In the genomic region with DNA sequence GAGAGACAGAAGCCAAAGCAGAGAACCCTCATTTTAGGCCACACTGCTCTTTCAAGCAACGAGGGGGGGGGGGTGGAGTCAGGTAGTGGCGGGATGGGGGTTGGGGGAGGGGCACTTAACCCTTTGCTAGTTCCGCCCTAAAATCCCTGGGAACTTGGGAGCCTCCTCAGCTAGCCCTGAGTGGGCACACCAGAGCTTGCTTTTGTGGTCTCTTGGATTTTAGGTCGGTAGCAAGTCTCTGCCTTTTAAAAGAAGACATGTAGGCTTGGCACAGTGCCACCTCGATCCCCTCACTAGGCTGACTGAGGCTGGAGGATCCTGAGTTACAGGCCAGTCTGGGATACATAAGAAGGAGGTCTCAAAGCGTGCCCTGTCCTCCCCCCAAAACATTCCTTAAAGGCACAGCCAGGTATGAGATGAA, we compare ENCODE assay signal across 8 mouse cellular contexts. TPM values are rescaled to one million over a fixed set of nuclear protein-coding genes. Genes with fewer than 3 reads are reported as not detected.
DNase-seq lines count a peak whose midpoint lies in the region; ATAC-seq lines count a peak whose summit lies in the region.

No protein-coding gene starts in this region.

- H3K4me3 ChIP-seq in lung, embryonic 15.5 days, result no peak overlapping the region
- peak overlapping the region; percentile 53 for H3K4me3 ChIP-seq in embryonic facial prominence, embryonic 10.5 days
- H3K4me3 ChIP-seq in hindbrain, embryonic 10.5 days, result peak overlapping the region; percentile 49
- H3K4me3 ChIP-seq in stomach, embryonic 15.5 days (replicated peaks), result no peak overlapping the region

- peaks cover 71% of the 10 kb centered on the region for H3K4me1 ChIP-seq in lung, embryonic 15.5 days
- H3K4me1 ChIP-seq in embryonic facial prominence, embryonic 10.5 days, result peaks cover 63% of the 10 kb centered on the region
- H3K4me1 ChIP-seq in hindbrain, embryonic 10.5 days (replicated peaks), result peaks cover 64% of the 10 kb centered on the region
- H3K4me1 ChIP-seq in stomach, embryonic 15.5 days, result peaks cover 30% of the 10 kb centered on the region

- no peak for ATAC-seq in lung, embryonic 15.5 days (ENCODE audit: borderline replicate concordance, extremely low read depth, low FRiP score, low TSS enrichment)
- no peak for ATAC-seq in stomach, embryonic 15.5 days (ENCODE audit: insufficient read depth, low FRiP score, low read depth)
- no peak for ATAC-seq in frontal cortex, adult (ENCODE audit: low TSS enrichment)

- no peaks in the 10 kb centered on the region for H3K9me3 ChIP-seq in lung, embryonic 15.5 days
- no peaks in the 10 kb centered on the region for H3K9me3 ChIP-seq in embryonic facial prominence, embryonic 10.5 days
- no peaks in the 10 kb centered on the region for H3K9me3 ChIP-seq in hindbrain, embryonic 10.5 days
- no peaks in the 10 kb centered on the region for H3K9me3 ChIP-seq in stomach, embryonic 15.5 days

- no peaks in the 10 kb centered on the region for H3K27me3 ChIP-seq in lung, embryonic 15.5 days
- H3K27me3 ChIP-seq in embryonic facial prominence, embryonic 10.5 days (replicated peaks; ENCODE audit: low read depth, poor library complexity, severe bottlenecking), result no peaks in the 10 kb centered on the region
- H3K27me3 ChIP-seq in hindbrain, embryonic 10.5 days (ENCODE audit: insufficient read depth, poor library complexity, severe bottlenecking), result no peaks in the 10 kb centered on the region
- no peaks in the 10 kb centered on the region for H3K27me3 ChIP-seq in stomach, embryonic 15.5 days (replicated peaks)

- peak overlapping the region; percentile 50 for H3K4me2 ChIP-seq in lung, embryonic 15.5 days
- H3K4me2 ChIP-seq in stomach, embryonic 15.5 days, result peak overlapping the region; percentile 61

- WGBS in lung, embryonic 15.5 days, result 16% methylated on average over 6 of the region's 6 CpGs
- 8% methylated on average over 6 of the region's 6 CpGs for WGBS in embryonic facial prominence, embryonic 10.5 days
- WGBS in hindbrain, embryonic 10.5 days, result 10% methylated on average over 6 of the region's 6 CpGs
- WGBS in stomach, embryonic 15.5 days, result 25% methylated on average over 6 of the region's 6 CpGs

- no peaks in the 10 kb centered on the region for H3K36me3 ChIP-seq in lung, embryonic 15.5 days
- no peaks in the 10 kb centered on the region; the same call in 1 of the 2 replicates for H3K36me3 ChIP-seq in embryonic facial prominence, embryonic 10.5 days (replicated peaks)
- peaks cover under 1% of the 10 kb centered on the region; the same call in 1 of the 2 replicates for H3K36me3 ChIP-seq in hindbrain, embryonic 10.5 days
- H3K36me3 ChIP-seq in stomach, embryonic 15.5 days, result no peaks in the 10 kb centered on the region

- DNase-seq in lung, postnatal 10 days, result no peak
- peak; percentile 69 for DNase-seq in embryonic facial prominence, embryonic 10.5 days (ENCODE audit: low spot score)
- peak; percentile 43 for DNase-seq in hindbrain, embryonic 10.5 days (ENCODE audit: low spot score)
- DNase-seq in liver, result peak; percentile 30
- no peak for DNase-seq in urinary bladder, postnatal 14 days (ENCODE audit: low spot score)

- peak overlapping the region; percentile 42; the same call in 1 of the 2 replicates for H3K9ac ChIP-seq in lung, embryonic 15.5 days
- H3K9ac ChIP-seq in stomach, embryonic 15.5 days, result no peak overlapping the region

- H3K27ac ChIP-seq in lung, embryonic 15.5 days, result peak overlapping the region; percentile 98
- peak overlapping the region; percentile 92 for H3K27ac ChIP-seq in embryonic facial prominence, embryonic 10.5 days (replicated peaks)
- peak overlapping the region; percentile 92 for H3K27ac ChIP-seq in hindbrain, embryonic 10.5 days
- peak overlapping the region; percentile 95 for H3K27ac ChIP-seq in stomach, embryonic 15.5 days

RNA-seq across cellular contexts. Expression of gene Maml3, which starts 59.6 kb away (rescaled TPM):
- polyA plus RNA-seq in lung, embryonic 15.5 days (2015; fragmentation: Nextera tagmentation; extraction: Ambion mirVana), result 7.4 and 8.4 TPM in 2 replicates
- polyA plus RNA-seq in embryonic facial prominence, embryonic 10.5 days (2016; fragmentation: Nextera tagmentation; extraction: Ambion mirVana), result 5.5 and 6.0 TPM in 2 replicates
- 5.6 and 5.9 TPM in 2 replicates for polyA plus RNA-seq in hindbrain, embryonic 10.5 days (2016; fragmentation: Nextera tagmentation; extraction: Ambion mirVana)
- polyA plus RNA-seq in stomach, embryonic 15.5 days (2015; fragmentation: Nextera tagmentation; extraction: Ambion mirVana), result 5.2 and 5.5 TPM in 2 replicates

Comparison
In these comparisons a context has a peak if more than half of its experiments do, and no peak if none do; other contexts are left out.
1. H3K4me3 ChIP-seq: peak in embryonic facial prominence, embryonic 10.5 days (single experiment) and hindbrain, embryonic 10.5 days (single experiment); none in lung, embryonic 15.5 days (single experiment) and stomach, embryonic 15.5 days (single experiment).
2. DNase-seq: peak in embryonic facial prominence, embryonic 10.5 days (single experiment), hindbrain, embryonic 10.5 days (single experiment) and liver (single experiment); none in lung, postnatal 10 days (single experiment) and urinary bladder, postnatal 14 days (single experiment).
3. Peak in every context shown above with its lines, with median percentiles within 50 percentile points of each other: H3K27ac ChIP-seq.